Mouse (Mus musculus): ENCODE results near the gene Vmn2r77.
"Not testable (repeated sequence)": the region's sequence is repeated elsewhere in the genome, so short reads cannot be mapped to it uniquely, and the experiment has no call there.

Vmn2r77 gene

GRCm38 (mm10) chr7:86794727-86795126 lies at the start of gene Vmn2r77:
Vmn2r77 (plus strand) TSS chr7:86795027.
- no peak for DNase-seq

- DNase-seq, result no peak
These were observed 34.1 kb upstream of the Vmn2r77 start for GRCm38 (mm10) chr7:86760751-86761150.

- no peak for DNase-seq
These were observed 30.2 kb upstream of the Vmn2r77 start for GRCm38 (mm10) chr7:86764628-86765027.

- DNase-seq, result no peak
These were observed 23.2 kb upstream of the Vmn2r77 start for GRCm38 (mm10) chr7:86771621-86772020.

- no peak for DNase-seq
These were observed 19.1 kb upstream of the Vmn2r77 start, which contains the start of gene Folh1 for GRCm38 (mm10) chr7:86775617-86776325. Folh1 (minus strand) TSS chr7:86775943.

GRCm38 (mm10) chr7:86815241-86815640 lies 20.4 kb downstream of the Vmn2r77 start:
- DNase-seq, result not testable (repeated sequence)

- DNase-seq, result not testable (repeated sequence)
These were observed 20.9 kb downstream of the Vmn2r77 start for GRCm38 (mm10) chr7:86815716-86816115.

- no peak for DNase-seq
These were observed 21.6 kb downstream of the Vmn2r77 start for GRCm38 (mm10) chr7:86816466-86816865.

Measured in thymus, postnatal 4 days (tissue).